Mouse (Mus musculus) layer of hippocampus, adult 9-11 months (tissue): ENCODE data around the gene Slc35b4.
A peak's percentile ranks its signal among the peaks of the same experiment; 100 is the strongest.

ENCODE experiments used
- DNase-seq: peaks from one replicate; pipeline ENCODE4 v3.0.0; 2022

The Slc35b4 gene

DNA sequence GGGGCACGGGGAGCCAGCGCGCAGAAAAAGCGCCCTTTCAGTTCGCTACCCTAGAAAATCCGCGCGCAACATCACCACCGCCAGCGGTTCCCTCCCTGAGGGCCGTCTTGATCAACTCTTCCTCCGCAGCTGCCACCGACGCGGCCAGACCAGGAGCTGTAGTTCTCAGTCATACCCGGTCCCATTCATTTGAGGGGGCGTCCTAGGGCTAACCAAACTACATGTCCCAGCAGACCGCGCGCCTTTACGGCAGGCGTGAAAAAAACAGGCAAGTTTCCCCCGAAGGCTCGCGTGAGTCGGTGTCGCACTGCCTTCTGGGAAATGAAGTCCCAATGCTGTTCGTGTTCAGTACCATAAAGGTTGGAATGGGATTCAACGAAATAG, at the start of gene Slc35b4:
Slc35b4 (minus strand) TSS at position 248 of the 384 bp plus-strand sequence.
- peak; percentile 98 for DNase-seq

- DNase-seq = no peak
These were observed 48.2 kb upstream of the Slc35b4 start for GRCm38 (mm10) chr6:34225004-34225599.

- DNase-seq = no peak
These were observed 39.8 kb upstream of the Slc35b4 start for GRCm38 (mm10) chr6:34216450-34217319.

DNA sequence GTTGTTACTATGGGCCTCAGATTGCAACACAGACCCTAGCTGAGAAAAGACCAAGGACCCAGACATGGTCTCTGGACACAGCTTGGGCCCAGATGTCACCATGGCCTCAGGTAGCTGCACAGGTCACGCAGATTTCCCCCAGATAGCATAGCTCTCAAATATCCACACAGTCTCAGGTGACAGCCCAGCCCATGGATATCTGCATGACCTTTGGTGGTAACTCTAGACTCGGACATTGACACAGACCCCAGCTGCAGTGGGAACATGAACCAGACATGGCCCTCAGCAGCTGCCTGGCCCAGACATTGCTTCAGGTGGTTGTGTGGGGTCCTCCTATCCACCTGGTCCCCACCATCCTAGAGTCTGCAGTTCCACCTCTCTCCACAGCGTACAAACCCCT, 28.8 kb upstream of the Slc35b4 start:
- DNase-seq = no peak

DNA sequence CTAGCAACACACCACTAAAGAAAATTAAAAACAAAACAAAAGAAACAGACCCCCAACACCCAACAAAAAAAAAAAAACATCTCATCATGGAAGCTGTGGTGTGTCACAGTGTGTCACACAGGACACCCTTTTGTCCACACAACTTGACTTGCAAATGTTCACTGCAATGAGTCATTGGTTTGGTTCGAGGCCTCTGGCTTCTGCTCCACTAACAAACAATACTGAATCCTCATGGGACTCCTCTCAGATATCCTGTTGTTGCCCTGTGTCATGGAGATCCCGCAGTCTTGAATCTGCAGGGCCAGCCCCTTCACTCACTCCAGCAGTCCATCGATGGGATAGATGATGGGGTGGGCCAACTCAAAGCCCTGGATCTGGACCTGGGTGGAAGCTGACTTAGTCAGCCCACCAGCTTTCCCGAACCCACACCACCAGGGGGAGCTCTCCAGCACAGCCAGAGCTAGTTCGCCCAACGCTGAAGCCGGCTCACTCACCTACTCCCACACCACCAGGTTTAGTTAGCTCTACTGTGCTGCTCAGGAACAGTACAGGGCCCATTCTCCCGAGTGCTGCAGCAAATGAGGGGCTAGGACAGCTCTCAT, 28.2 kb upstream of the Slc35b4 start:
- peak; percentile 6 for DNase-seq

- no peak for DNase-seq
These were observed 26.6 kb upstream of the Slc35b4 start for GRCm38 (mm10) chr6:34203503-34203902.

DNA sequence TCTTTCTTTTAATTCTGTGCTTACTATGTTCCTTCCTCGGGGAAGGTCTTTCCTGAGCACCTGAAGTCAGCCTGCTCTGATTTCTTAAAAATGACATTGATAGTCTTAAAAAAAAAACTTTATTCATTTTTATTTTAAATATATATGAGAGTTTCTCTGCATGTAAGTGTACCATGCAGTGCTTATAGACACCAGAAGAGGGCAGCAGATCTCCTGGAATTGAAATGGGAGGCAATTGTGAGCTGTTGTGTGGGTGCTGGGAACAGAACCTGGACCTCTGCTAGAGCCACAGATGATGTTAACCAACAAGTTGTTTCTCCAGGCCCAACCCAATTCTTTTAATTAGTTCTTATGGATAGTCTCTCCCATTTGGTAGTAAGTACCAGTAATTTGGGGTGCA, 18.1 kb upstream of the Slc35b4 start:
- DNase-seq = no peak

DNA sequence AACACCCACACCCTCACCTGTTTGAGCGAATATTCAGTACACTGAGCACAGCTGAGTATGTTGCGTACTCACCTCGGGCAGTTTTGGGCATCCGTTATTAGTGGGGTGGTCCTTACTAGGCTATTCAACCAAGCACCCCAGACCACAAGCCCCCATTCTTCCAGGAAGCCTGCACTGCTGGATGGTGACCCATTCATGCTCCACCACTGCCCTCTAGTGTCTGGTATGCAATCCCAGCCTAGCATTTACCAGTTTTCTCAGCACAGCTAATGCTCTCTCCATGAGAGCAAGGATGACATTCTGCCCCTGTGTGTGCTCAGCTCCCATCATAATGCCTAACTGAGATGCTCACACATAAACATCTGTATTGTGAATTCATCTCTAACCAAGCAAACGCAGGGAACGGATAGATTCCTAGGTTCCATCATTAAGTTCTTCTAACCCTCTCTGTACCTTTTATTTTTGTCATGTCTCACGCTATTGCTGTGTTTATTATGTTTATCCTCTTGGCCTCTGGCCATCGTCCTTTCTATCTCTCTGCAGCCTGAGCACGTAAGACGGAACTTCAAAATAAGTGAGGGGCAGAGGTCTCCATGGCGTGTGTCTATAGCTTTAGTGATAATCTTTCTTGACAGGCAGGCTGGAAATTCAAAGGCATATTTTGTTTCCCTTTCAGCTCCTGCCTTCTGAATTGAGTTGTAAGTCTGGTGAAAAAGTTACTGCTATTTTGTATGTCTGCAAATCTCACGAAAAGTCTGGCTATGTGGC, 17.0 kb upstream of the Slc35b4 start:
- peak; percentile 40 for DNase-seq

- DNase-seq = no peak
These were observed 14.5 kb upstream of the Slc35b4 start for GRCm38 (mm10) chr6:34191401-34191800.

DNA sequence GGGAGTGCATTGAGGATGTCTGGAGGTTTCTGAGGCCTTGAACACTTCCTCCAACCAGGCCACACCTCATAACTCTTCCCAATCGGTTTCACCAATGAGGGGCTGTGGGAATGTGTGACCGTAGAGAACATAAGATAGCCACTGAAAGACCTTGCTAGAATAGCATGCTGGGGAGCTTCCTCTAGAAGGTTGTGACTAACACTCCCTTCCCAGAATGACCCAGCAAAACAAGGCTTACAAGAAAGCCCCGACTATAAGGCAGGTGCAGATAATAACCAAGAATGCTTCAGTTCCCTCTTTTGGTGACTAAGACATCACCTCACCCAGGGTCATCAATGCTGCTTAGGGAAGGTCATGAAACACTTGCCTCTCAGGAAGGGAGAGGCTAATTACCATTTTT, 12.6 kb upstream of the Slc35b4 start:
- DNase-seq = no peak

- DNase-seq = no peak
These were observed 11.2 kb upstream of the Slc35b4 start for GRCm38 (mm10) chr6:34187986-34188599.

DNA sequence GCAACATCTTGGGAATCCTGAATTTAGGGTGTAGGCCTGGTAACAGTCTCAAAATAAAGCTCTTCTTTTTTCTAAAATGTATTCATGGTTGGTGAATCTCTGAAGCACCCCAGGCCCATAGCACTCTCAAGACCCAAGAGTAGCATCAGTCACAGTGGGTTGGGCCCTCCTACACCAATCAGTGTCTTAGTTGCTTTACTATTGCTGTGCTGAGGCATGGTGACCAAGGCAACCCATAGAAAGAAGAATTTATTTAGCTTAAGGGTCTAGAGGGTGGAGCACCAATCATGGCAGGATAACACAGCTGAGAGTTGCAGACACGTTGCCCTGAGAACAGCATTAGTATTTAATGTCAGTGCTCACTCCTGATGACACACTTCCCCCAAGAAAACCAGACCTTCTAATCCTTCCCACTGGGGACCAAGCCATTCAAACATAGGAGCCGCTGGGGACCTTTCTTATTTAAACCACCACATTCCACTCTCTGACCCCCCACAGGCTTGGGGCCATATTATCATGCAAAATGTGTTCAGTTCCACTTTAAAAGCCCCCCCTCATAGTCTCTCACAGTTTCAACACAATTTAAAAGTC, 10.5 kb upstream of the Slc35b4 start:
- no peak for DNase-seq

GRCm38 (mm10) chr6:34183326-34183725, 6.4 kb upstream of the Slc35b4 start:
- DNase-seq = no peak

GRCm38 (mm10) chr6:34181961-34182360, 5.0 kb upstream of the Slc35b4 start:
- DNase-seq = no peak

DNA sequence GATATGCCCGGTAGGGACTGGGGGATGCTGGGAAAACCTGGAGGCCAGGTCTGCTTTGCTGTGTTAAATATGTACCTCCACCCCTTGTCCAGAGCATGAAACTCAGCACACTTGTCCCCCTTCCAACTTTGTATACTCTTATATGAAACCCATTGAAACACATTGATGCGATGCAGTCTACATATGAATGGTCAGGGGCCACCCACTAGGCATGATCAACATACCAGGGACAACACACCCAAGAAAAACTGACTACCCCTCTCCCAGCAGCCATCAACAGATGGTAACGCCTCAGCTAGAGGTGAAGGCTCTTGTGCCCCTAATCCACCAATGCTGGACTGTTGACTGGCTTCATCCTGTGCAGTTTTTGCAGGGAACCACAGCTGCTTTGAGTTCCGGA, 3.0 kb upstream of the Slc35b4 start:
- DNase-seq = no peak

DNA sequence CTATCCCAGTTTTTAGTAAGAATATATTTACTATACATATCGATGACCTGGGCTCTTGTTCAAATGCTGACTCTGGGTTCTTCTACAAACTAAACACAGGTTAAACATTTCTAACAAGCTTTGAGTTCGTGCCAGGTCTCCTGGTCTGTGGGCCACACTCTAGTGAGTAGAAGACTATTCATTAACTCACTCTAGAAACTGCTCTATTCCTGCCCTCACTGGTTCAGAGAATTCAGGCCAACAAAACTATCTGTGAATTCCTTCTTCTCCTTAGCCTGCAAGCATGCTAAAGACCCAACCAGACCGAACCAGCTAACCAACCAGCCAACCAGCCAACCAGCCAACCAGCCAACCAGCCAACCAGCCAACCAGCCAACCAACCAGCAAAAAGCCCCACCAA, 2.1 kb upstream of the Slc35b4 start:
- no peak for DNase-seq

DNA sequence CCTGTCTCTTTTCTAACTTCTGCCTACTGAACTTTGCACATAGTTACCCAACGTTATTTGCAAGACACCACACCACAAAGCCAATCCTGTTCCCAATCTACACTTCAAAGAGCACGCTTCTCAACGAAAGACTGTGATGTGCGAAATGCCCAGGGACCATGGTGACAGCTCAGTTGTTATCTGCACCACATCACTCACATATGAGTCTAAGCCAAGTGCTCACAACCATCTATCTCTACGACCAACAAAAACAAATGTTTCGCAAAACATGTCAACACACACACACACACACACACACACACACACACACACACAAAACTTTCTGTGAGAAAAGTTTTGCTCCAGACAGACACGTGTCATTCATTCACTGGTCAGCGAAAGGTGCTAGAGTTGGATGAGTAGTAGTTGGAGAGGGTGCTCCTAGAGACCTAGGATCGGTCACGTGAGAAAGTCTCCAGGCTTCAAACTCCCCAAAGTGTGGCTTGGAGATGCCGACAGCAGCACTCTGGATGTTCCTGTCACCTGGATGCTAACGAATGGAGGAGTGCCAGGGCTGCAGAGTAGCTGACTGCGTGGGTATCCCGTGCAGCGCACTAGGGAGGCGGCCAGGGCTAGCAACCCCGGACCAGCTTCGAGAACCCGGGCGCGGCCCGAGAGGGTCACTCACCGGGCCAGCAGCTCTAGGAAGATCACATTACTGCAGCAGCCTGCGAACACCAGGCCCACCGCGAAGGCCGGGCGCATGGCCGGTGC, 624 bp downstream of the Slc35b4 start:
- no peak for DNase-seq

GRCm38 (mm10) chr6:34174715-34175114, 2.2 kb downstream of the Slc35b4 start:
- no peak for DNase-seq

DNA sequence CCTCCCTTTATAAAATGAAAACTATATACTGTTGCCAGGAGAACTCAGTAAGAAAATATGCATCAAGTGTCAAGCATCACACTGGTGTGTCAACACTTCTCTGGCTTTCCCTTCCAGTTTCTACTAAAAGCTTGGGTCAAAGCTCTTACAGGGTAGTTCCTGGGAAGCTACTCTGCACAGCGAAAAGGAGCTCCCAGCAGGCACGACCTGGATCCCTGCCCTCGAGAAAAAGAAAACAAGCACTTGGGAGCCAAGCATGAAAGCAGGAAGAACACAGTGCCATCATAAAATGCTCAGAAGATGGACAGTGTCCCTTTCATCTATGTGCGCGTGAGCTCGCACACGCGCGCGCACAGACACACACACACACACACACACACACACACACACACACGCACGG, 3.7 kb downstream of the Slc35b4 start:
- no peak for DNase-seq

DNA sequence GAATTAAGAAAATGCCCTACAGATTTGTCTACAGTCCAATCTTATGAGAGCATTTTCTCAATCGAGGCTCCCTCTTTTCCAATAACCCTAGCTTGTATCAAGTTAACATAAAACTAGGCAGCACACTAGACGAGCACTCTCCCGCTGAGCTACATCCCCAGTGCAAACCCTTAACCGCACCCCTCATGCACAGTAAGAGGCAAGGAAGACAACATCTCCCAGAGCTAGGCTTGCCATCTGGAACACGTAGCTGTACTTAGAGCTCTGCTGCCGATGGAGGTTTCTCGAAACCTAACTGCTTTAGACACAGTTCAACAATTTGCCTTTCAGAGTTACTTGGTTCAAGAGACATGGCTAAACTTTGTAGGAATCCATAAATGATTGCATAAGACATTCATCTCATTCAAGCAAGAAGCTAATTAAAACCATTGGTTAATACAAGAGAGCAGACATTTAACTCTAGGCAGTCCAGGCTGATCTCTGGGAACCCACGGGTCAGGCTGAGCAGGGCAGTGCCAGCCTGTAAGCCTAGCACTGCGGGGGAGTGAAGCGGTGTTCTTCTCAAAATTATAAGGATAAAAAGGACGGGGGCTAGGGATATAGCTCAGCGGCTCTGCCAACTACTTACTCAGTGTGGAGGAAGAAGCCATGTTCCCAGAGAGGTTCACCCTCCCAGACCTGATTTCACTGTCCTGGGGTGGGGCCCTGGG, 5.0 kb downstream of the Slc35b4 start:
- no peak for DNase-seq
